ENCODE assay signal across 32 mouse cellular contexts in the genomic region with DNA sequence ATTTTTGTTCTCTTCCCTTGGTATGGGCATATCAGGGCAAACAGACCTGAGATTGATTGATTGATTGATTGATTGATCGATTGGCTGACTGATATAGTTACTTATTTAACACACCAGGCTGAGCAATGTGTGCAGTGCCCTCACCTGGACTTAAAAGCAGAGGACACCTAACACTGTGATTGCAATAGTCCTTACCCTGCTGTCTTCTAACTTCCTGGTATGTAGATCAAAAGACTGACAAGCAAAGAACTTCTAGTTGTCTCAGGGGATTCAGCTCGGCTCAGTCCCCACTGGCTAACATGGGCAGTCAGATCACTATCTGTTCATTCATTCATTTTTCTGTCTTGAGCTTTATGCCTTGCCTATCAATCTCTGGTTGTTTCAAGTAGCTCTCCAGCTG. TPM values are rescaled to one million over a fixed set of nuclear protein-coding genes. Genes with fewer than 3 reads are reported as not detected.
DNase-seq lines count a peak whose midpoint lies in the region; ATAC-seq and TF ChIP-seq lines count a peak whose summit lies in the region.
"Had no signal": no experiment of that assay in that cellular context is flagged by ENCODE, and none has a peak within 500 bp of the region (broad histone marks: within the 10 kb centered on the region; RNA-seq: fewer than 3 reads in every experiment).

No protein-coding gene starts in this region.

- no peak overlapping the region for H3K4me2 ChIP-seq in liver, embryonic 12.5 days
- H3K4me2 ChIP-seq: embryonic facial prominence, embryonic 12.5 days; embryonic facial prominence, embryonic 15.5 days; heart, embryonic 11.5 days; hindbrain, embryonic 12.5 days; hindbrain, embryonic 15.5 days had no signal

- WGBS in liver, adult 2 months = 20% methylated on average over 2 of the region's 2 CpGs
- 28% methylated on average over 2 of the region's 2 CpGs for WGBS in liver, embryonic 12.5 days (ENCODE audit: insufficient replicate concordance)

- H3K9me3 ChIP-seq in liver, embryonic 12.5 days (replicated peaks) = no peaks in the 10 kb centered on the region
- H3K9me3 ChIP-seq: embryonic facial prominence, embryonic 12.5 days; embryonic facial prominence, embryonic 15.5 days; hindbrain, embryonic 12.5 days; hindbrain, embryonic 15.5 days had no signal

- DNase-seq in liver, adult 2 months (ENCODE audit: extremely low read depth, low read depth, low spot score) = peak; percentile 78
- DNase-seq in spleen, postnatal 36 days (ENCODE audit: low spot score in 2 of 2) = peak; percentile 23 to 26
- DNase-seq in spleen, adult 12 weeks (ENCODE audit: low spot score) = no peak
- DNase-seq in splenic B cell, adult 2 months (ENCODE audit: low read depth, low spot score) = peak; percentile 58
- DNase-seq in urinary bladder, postnatal 25 days (ENCODE audit: low spot score) = no peak
- DNase-seq: adrenal gland, adult 8-10 months; adrenal gland, postnatal 25 days; cerebellum, adult 18-20 months; cerebellum, adult 9-10 months; cerebellum, postnatal 14 days; forebrain, postnatal 0 days; gastrocnemius, adult 2 months; gastrocnemius, postnatal 14 days; heart, adult 11 months had no signal

- H3K79me2 ChIP-seq in liver, adult 2 months (ENCODE audit: control insufficient read depth, insufficient read depth, low read length) = no peaks in the 10 kb centered on the region

- no peak overlapping the region for H3K4me3 ChIP-seq in liver, adult 2 months (ENCODE audit: insufficient read depth, low read depth, low read length)
- H3K4me3 ChIP-seq in liver, embryonic 12.5 days = no peak overlapping the region
- H3K4me3 ChIP-seq: embryonic facial prominence, embryonic 12.5 days; embryonic facial prominence, embryonic 15.5 days; gastrocnemius, adult 2 months; hindbrain, embryonic 12.5 days; hindbrain, embryonic 15.5 days had no signal

- H3K9ac ChIP-seq in liver, adult 2 months (ENCODE audit: low read depth, low read length) = no peak overlapping the region
- no peak overlapping the region for H3K9ac ChIP-seq in liver, embryonic 12.5 days
- H3K9ac ChIP-seq: embryonic facial prominence, embryonic 12.5 days; embryonic facial prominence, embryonic 15.5 days; forebrain, postnatal 0 days; hindbrain, embryonic 12.5 days; hindbrain, embryonic 15.5 days had no signal

- H3K36me3 ChIP-seq in liver, adult 2 months (ENCODE audit: control insufficient read depth, insufficient read depth, low read length) = no peaks in the 10 kb centered on the region
- no peaks in the 10 kb centered on the region for H3K36me3 ChIP-seq in liver, embryonic 12.5 days
- H3K36me3 ChIP-seq in splenic B cell, adult 2 months (ENCODE audit: control insufficient read depth, insufficient read depth, low read length, poor library complexity, severe bottlenecking) = no peaks in the 10 kb centered on the region
- H3K36me3 ChIP-seq: embryonic facial prominence, embryonic 12.5 days; embryonic facial prominence, embryonic 15.5 days; hindbrain, embryonic 12.5 days; hindbrain, embryonic 15.5 days had no signal

- no peak for TF ChIP-seq POLR2A in liver, adult 2 months (IDR thresholded peaks at IDR 0.05; ENCODE audit: extremely low read depth, insufficient read depth, low read length)

- H3K27me3 ChIP-seq in liver, adult 2 months (ENCODE audit: control insufficient read depth, insufficient read depth, low read length) = no peaks in the 10 kb centered on the region
- H3K27me3 ChIP-seq in liver, embryonic 12.5 days (replicated peaks) = no peaks in the 10 kb centered on the region
- H3K27me3 ChIP-seq in splenic B cell, adult 2 months (ENCODE audit: control insufficient read depth, insufficient read depth, low read length, poor library complexity, severe bottlenecking) = no peaks in the 10 kb centered on the region
- H3K27me3 ChIP-seq: embryonic facial prominence, embryonic 12.5 days; embryonic facial prominence, embryonic 15.5 days; hindbrain, embryonic 12.5 days; hindbrain, embryonic 15.5 days had no signal

- 0 out of 2 replicates have a peak, but pooled peaks have one; percentile 16 for TF ChIP-seq CTCF in liver, adult 2 months (IDR thresholded peaks at IDR 0.05; ENCODE audit: low read depth, low read length)

- no peak overlapping the region for H3K27ac ChIP-seq in liver, adult 2 months (replicated peaks; ENCODE audit: insufficient read depth, low read depth, low read length)
- no peak overlapping the region for H3K27ac ChIP-seq in liver, embryonic 12.5 days
- H3K27ac ChIP-seq: embryonic facial prominence, embryonic 12.5 days; embryonic facial prominence, embryonic 15.5 days; gastrocnemius, adult 2 months; hindbrain, embryonic 12.5 days; hindbrain, embryonic 15.5 days had no signal

- ATAC-seq in liver, embryonic 12.5 days = no peak
- ATAC-seq: activated CD4-positive, CD25-positive, alpha-beta regulatory T cell, adult 4 months; CD4-positive, CD25-positive, alpha-beta regulatory T cell, adult 4 months; forebrain, embryonic 14.5 days; forebrain, postnatal 0 days had no signal

- peaks cover 2% of the 10 kb centered on the region; the same call in 1 of the 2 replicates for H3K4me1 ChIP-seq in liver, adult 2 months (ENCODE audit: control insufficient read depth, insufficient read depth, low read length)
- H3K4me1 ChIP-seq in liver, embryonic 12.5 days = no peaks in the 10 kb centered on the region
- H3K4me1 ChIP-seq: embryonic facial prominence, embryonic 12.5 days; embryonic facial prominence, embryonic 15.5 days; hindbrain, embryonic 15.5 days had no signal

RNA-seq across cellular contexts. Expression of gene Fam50b, which starts 31.3 kb away (rescaled TPM):
- 0.47 TPM in 1 of 2 replicates, not detected in the other for total RNA-seq in liver, adult 2 months (2014; rRNA removed)
- polyA plus RNA-seq in liver, adult 2 months (2012; rRNA removed) = 0.45 and 0.59 TPM in 2 replicates
- polyA plus RNA-seq in liver, embryonic 12.5 days (2016; fragmentation: Nextera tagmentation; extraction: Ambion mirVana) = not detected in 2 replicates
- total RNA-seq: adrenal gland, adult 8-10 months; adrenal gland, postnatal 25 days; gastrocnemius, adult 2 months; gastrocnemius, postnatal 14 days; gastrocnemius, postnatal 4 days; heart, adult 8-10 months; heart, postnatal 25 days; hematopoietic stem cell, adult 5-6 weeks had no signal
- polyA plus RNA-seq: activated CD4-positive, CD25-positive, alpha-beta regulatory T cell, adult 4 months; C2C12; CD4-positive, CD25-positive, alpha-beta regulatory T cell, adult 4 months; embryonic facial prominence, embryonic 12.5 days; forebrain, embryonic 11.5 days; forebrain, embryonic 14.5 days; frontal cortex, adult 2 months; heart, embryonic 11.5 days; heart, embryonic 14.5 days; heart, postnatal 0 days; hindbrain, embryonic 15.5 days had no signal

RNA-seq across cellular contexts. Expression of gene Pxdc1, which starts 50.0 kb away (rescaled TPM):
- 107 and 108 TPM in 2 replicates for total RNA-seq in liver, adult 2 months (2014; rRNA removed)
- polyA plus RNA-seq in liver, adult 2 months (2012; rRNA removed) = 93.8 and 94.1 TPM in 2 replicates
- 10.6 and 12.8 TPM in 2 replicates for polyA plus RNA-seq in liver, embryonic 12.5 days (2016; fragmentation: Nextera tagmentation; extraction: Ambion mirVana)
- total RNA-seq: hematopoietic stem cell, adult 5-6 weeks had no signal

Comparison
In these comparisons a context has a peak if more than half of its experiments do, and no peak if none do; other contexts are left out.
1. DNase-seq: peak in liver, adult 2 months (single experiment), spleen, postnatal 36 days (2 of 2) and splenic B cell, adult 2 months (single experiment); none in spleen, adult 12 weeks (single experiment) and urinary bladder, postnatal 25 days (single experiment).